Mouse (Mus musculus): ENCODE measurements around the gene Bcan.

DNA sequence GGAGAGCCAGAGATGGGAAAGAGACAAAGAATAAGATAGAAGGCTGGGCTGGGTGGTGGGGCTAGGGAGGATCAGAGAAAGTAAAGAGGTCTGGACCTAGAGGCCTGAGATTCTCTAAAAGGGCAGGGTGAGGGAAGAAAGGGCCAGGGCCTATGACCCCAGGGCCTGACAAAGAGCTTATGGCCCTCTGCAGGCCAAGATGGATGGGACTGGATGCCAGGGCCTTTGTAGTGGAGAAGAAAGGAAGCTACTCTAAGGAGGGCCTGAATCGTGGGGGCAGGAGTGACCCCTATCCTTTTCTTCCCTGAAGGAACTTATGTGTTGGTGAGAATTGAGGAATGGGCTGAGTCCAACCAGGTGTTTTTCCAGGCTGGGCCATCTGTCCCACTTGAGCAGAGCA, 42.0 kb downstream of the Bcan start:
- TF ChIP-seq CTCF (IDR thresholded peaks at IDR 0.05; ENCODE audit: control insufficient read depth, insufficient read depth, insufficient replicate concordance, low read depth, low read length), result no peak
- TF ChIP-seq POLR2A (IDR thresholded peaks at IDR 0.05; ENCODE audit: control insufficient read depth, low read depth, low read length), result no peak
